Mouse (Mus musculus): ENCODE results near the gene Efr3b.

GRCm38 (mm10) chr12:4078069-4078468, 39.4 kb upstream of the Efr3b start:
- TF ChIP-seq POLR2A (IDR thresholded peaks at IDR 0.05; ENCODE audit: borderline replicate concordance, low read depth, low read length) (no peak), CTCF (IDR thresholded peaks at IDR 0.05; ENCODE audit: low read depth, low read length) (no peak)
